Mouse (Mus musculus) T-helper 2 cell (primary cell): ENCODE results near the gene 4930579F01Rik.

Experiments
- in situ Hi-C: fragments of 300-600 bp; cut with MboI, MseI; formaldehyde crosslinking; loops from one replicate; pipeline ENCODE4 v1.15.1; 2025; ENCODE audit warnings: high pct_unique_total_duplicates

The 4930579F01Rik gene

GRCm38 (mm10) chr3:138193683-138194302, at the start of gene 4930579F01Rik:
4930579F01Rik (minus strand) TSS chr3:138193825.
- in situ Hi-C loops, result no loop called here

GRCm38 (mm10) chr3:138242933-138243332, 49.3 kb upstream of the 4930579F01Rik start:
- in situ Hi-C loops, result no loop called here

- in situ Hi-C loops, result no loop called here
Observed at GRCm38 (mm10) chr3:138242021-138242726, 48.5 kb upstream of the 4930579F01Rik start.

GRCm38 (mm10) chr3:138241371-138241770, 47.7 kb upstream of the 4930579F01Rik start:
- in situ Hi-C loops, result no loop called here

- in situ Hi-C loops, result no loop called here
Observed at GRCm38 (mm10) chr3:138240942-138241341, 47.3 kb upstream of the 4930579F01Rik start.

- in situ Hi-C loops, result no loop called here
Observed at GRCm38 (mm10) chr3:138240411-138240810, 46.8 kb upstream of the 4930579F01Rik start.

- in situ Hi-C loops, result no loop called here
Observed at GRCm38 (mm10) chr3:138239461-138239860, 45.8 kb upstream of the 4930579F01Rik start.

GRCm38 (mm10) chr3:138238046-138238445, 44.4 kb upstream of the 4930579F01Rik start:
- in situ Hi-C loops, result no loop called here

GRCm38 (mm10) chr3:138236546-138237163, 43.0 kb upstream of the 4930579F01Rik start:
- in situ Hi-C loops, result no loop called here

- in situ Hi-C loops, result no loop called here
Observed at GRCm38 (mm10) chr3:138231531-138231930, 37.9 kb upstream of the 4930579F01Rik start.

- in situ Hi-C loops, result no loop called here
Observed at GRCm38 (mm10) chr3:138230266-138230665, 36.6 kb upstream of the 4930579F01Rik start.

- in situ Hi-C loops, result loop anchor here (5.0 kb wide), 1 partner anchor 203 kb away; no protein-coding TSS in a partner anchor
Observed at GRCm38 (mm10) chr3:138229448-138229847, 35.8 kb upstream of the 4930579F01Rik start.

GRCm38 (mm10) chr3:138227782-138228181, 34.2 kb upstream of the 4930579F01Rik start:
- in situ Hi-C loops, result loop anchor here (5.0 kb wide), 1 partner anchor 205 kb away; no protein-coding TSS in a partner anchor

- in situ Hi-C loops, result loop anchor here (5.0 kb wide), 1 partner anchor 205 kb away; no protein-coding TSS in a partner anchor
Observed at GRCm38 (mm10) chr3:138227082-138227481, 33.5 kb upstream of the 4930579F01Rik start.

GRCm38 (mm10) chr3:138226476-138226875, 32.9 kb upstream of the 4930579F01Rik start:
- in situ Hi-C loops, result loop anchor here (5.0 kb wide), 1 partner anchor 206 kb away; no protein-coding TSS in a partner anchor

- in situ Hi-C loops, result loop anchor here (5.0 kb wide), 1 partner anchor 206 kb away; no protein-coding TSS in a partner anchor
Observed at GRCm38 (mm10) chr3:138225853-138226252, 32.2 kb upstream of the 4930579F01Rik start.

- in situ Hi-C loops, result loop anchor here (5.0 kb wide), 1 partner anchor 207 kb away; no protein-coding TSS in a partner anchor
Observed at GRCm38 (mm10) chr3:138225331-138225730, 31.7 kb upstream of the 4930579F01Rik start.

GRCm38 (mm10) chr3:138224363-138224954, 30.8 kb upstream of the 4930579F01Rik start:
- in situ Hi-C loops, result no loop called here

GRCm38 (mm10) chr3:138222952-138223351, 29.3 kb upstream of the 4930579F01Rik start:
- in situ Hi-C loops, result no loop called here

- in situ Hi-C loops, result no loop called here
Observed at GRCm38 (mm10) chr3:138222511-138222910, 28.9 kb upstream of the 4930579F01Rik start.

- in situ Hi-C loops, result no loop called here
Observed at GRCm38 (mm10) chr3:138221116-138221515, 27.5 kb upstream of the 4930579F01Rik start.
